Mouse (Mus musculus): ENCODE measurements around the gene Prkrip1. TPM values are rescaled to one million over a fixed set of nuclear protein-coding genes. Genes with fewer than 3 reads are reported as not detected.

Gene Prkrip1
- total RNA-seq (2023), result 29.5 TPM

GRCm38 (mm10) chr5:136198474-136199391, at the start of gene Prkrip1:
TSS of gene Prkrip1 (minus strand) at chr5:136198963.

GRCm38 (mm10) chr5:136246452-136246838, 47.7 kb upstream of the Prkrip1 start, which contains the start of gene Sh2b2:
TSS of gene Sh2b2 (minus strand) at chr5:136246556.

DNA sequence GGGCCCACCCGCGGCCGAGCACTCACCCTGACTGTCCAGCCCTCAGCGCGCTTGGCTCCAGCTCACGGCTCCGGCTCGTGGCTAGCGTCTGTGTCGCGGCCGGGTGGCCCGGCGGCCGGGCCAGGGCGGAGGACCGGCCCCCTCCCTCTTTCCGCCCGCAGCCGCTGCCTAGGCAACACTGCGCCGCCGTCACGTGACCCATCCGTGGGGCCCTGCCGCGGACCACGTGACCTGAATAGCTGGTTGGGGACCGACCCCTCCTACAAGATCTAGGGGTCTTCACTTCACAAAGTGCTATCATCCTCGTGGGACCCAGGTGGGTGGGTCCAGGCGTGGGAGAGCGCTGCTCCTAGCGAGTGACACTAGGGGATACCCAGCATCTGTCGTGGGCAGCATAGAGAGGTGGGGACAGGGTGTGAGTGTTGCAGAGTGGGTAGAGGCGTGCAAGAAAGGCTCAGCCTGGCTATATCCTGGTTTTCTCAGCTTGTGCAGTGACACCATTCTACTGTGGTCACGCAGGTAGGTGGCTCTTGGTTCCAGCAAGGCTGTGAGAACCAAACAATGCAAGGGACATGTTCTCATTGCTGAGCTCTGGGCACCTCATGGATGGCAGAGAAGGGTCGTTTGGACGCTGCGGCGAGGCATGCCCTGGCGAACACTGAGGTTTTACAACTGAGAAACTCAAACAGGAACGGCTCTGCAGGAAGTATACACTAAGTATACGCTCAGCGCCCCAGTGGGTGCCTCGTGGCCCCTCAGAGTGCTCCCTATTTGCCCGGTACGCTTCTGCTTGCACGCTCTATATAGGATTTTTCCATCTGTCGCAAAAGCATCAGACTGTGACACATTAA, 28.0 kb downstream of the Prkrip1 start, which contains the start of gene Orai2:
TSS of gene Orai2 (minus strand) at position 202 of the 851 bp plus-strand sequence.

DNA sequence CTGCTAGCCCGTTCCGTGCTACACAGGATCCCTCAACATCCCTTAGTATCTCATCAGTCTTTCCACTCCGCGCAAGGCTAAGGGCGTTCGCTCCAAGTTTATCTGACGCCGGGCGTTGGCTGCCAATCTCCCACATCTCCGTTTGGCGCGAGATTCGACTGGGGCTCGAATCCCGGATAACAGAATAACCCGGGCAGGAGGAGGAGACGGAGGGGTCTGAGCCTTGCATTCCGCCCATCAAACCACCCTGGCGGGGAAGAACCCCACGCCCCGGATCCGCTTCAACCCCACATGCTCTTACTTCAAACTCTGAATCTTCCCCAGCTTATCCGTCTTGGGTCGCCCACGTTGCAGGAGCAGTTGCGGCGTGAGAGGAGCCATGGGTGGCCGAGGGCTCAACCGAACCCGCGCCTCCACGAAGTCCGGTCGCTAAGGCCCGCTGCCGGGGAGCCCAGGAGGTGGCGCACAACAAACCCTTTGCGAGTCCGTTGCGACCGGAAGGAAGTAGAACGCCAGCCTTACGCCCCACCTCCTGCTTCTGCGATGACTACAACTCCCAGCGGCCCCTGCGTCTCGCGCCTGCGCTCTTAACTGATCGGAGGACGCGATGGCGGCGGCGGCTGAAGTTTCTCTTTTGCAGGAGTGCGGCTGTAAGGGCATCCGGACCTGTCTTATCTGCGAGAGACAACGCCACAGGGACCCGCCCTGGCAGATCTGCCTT, 63.0 kb downstream of the Prkrip1 start, which contains the start of the genes Lrwd1 and Alkbh4:
TSS of gene Lrwd1 (minus strand) at position 504 of the 721 bp plus-strand sequence.
TSS of gene Alkbh4 (plus strand) at position 576 of the 721 bp plus-strand sequence.

Other genes with a start within 250 kb of the Prkrip1 start
- gene Ssc4d, start 224.4 kb downstream of the Prkrip1 start, total RNA-seq (2023), result not detected
- gene Zp3, start 218.9 kb downstream of the Prkrip1 start, total RNA-seq (2023), result not detected
- 30.0 TPM for gene Dtx2, start 204.2 kb downstream of the Prkrip1 start, total RNA-seq (2023)
- 0.43 TPM for gene Upk3b, start 160.5 kb downstream of the Prkrip1 start, total RNA-seq (2023)
- gene Upk3bl, start 144.5 kb downstream of the Prkrip1 start, total RNA-seq (2023), result not detected
- 5.4 TPM for gene Rasa4, start 115.0 kb downstream of the Prkrip1 start, total RNA-seq (2023)
- 49.1 TPM for gene Polr2j, start 82.3 kb downstream of the Prkrip1 start, total RNA-seq (2023)
- 43.4 TPM for gene Lrwd1, start 62.9 kb downstream of the Prkrip1 start, total RNA-seq (2023)
- gene Alkbh4, start 62.8 kb downstream of the Prkrip1 start, total RNA-seq (2023), result 24.6 TPM
- gene Orai2, start 28.2 kb downstream of the Prkrip1 start, total RNA-seq (2023), result 238 TPM
- 1.0 TPM for gene Sh2b2, start 47.6 kb upstream of the Prkrip1 start, total RNA-seq (2023)